Mouse (Mus musculus) liver, embryonic 14.5 days (tissue): ENCODE measurements around the gene Vwa1.

Source experiments
- CTCF ChIP-seq: IDR thresholded peaks from 2 replicates; pipeline ENCODE4 v1.5.1; 2016; ENCODE audit warnings: antibody characterized with exemption, low read depth, control low read depth
- EP300 ChIP-seq: IDR thresholded peaks from 2 replicates; pipeline ENCODE4 v1.6.1; 2016; ENCODE audit warnings: antibody characterized with exemption, low read depth

GRCm38 (mm10) chr4:155739152-155739551 is 35.3 kb downstream of the Vwa1 start:
- TF ChIP-seq CTCF (no peak), EP300 (no peak)
